Mouse (Mus musculus): ENCODE results near the gene Idh3b.

Gene Idh3b

DNA sequence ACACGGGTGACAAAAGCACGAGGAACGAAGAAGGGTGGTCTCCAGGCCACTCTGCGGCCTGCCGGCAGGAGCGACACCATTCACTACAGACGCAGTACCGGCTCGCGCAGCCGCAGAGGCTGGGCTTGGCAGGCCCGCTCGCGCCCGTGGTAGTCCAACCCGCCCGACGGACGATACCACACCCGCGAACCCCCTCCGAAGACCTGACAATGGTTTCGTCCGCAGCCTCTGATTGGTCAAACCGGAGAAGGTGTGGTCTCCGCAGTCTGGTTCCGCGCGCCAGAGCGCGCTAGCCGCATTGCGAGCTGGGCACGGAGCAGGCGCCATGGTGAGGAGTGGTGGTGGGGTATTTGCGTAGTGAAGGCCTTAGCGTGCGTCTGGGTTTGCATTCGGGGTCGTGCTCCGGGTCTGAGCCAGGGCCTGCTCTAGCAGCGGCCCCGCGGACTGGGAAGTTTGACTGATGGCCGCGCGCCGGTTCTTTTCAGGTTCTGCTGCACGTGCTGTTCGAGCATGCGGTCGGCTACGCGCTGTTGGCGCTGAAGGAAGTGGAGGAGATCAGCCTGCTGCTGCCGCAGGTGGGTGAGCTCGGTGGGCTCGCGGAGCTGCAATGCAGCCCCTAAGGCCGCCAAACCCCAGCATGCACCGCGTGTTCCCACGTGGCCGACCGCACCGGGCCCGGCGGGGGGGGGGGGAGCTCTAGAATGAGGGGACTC is 10.0 kb downstream of the Idh3b start, which contains the start of gene Nop56:
TSS of gene Nop56 (plus strand) at position 282 of the 713 bp plus-strand sequence.
- in situ Hi-C loops (cut with MboI; ENCODE audit: low pct_unique_long_range_greater_than_20kb in 1 of 2, low sequenced_read_pairs in 2 of 2, unreplicated experiment in 1 of 2) = no loop called here

DNA sequence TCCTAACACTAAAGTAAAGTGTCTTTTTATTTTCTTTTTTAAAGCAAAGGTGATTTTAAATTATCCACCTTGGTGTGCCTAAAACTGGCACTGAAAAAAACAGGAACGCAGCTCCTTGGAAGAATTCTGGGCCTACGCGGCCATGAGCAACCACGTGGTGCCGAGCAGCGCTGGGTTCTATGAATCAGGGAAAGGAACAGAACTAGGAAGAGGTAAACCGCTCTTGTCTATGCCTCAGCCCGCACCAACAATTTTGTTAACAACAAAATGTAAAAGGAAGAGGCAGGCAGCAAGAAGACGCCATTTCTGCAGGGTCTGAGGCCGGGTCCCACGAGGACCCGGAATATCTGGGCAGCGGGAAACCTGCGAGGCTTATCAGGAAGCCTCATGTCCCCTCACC is 10.6 kb downstream of the Idh3b start:
- in situ Hi-C loops (cut with MboI; ENCODE audit: low pct_unique_long_range_greater_than_20kb in 1 of 2, low sequenced_read_pairs in 2 of 2, unreplicated experiment in 1 of 2) = no loop called here

DNA sequence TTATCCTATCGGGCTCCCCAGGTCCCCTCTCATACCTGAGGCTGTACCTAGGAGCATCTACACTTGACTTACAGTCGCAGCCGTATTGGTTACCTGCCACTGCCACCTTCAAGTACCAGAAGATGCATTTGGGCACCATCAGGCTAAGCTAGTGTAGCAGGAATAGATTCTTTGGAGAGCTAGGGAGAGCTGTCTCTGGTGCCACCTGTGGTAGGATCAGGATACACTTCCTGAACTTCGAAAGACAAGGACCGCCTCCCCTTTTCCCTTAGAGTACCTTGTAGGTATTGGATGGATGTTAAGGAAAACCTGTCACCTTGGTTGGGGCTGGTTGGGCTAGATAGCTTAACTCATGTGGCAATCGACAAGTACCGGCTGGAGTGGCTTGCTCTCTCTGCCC is 16.3 kb downstream of the Idh3b start:
- in situ Hi-C loops (cut with MboI; ENCODE audit: low pct_unique_long_range_greater_than_20kb in 1 of 2, low sequenced_read_pairs in 2 of 2, unreplicated experiment in 1 of 2) = no loop called here

DNA sequence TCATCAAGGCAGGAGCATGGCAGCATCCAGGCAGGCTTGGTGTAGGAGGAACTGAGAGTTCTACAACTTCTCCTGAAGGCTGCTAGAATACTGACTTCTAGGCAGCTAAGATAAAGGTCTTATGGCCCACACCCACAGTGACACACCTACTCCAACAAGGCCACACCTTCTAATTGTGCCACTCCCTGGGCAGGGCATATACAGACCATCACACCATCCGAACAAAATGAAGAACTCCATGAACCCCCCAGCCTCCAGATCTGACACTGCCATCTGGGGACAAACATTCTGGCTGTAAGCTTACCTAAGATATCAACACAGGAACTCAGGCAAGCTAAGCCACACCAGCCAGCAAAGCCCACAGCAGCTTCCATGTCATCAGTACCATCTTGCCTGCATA is 18.8 kb downstream of the Idh3b start:
- in situ Hi-C loops (cut with MboI; ENCODE audit: low pct_unique_long_range_greater_than_20kb in 1 of 2, low sequenced_read_pairs in 2 of 2, unreplicated experiment in 1 of 2) = no loop called here

DNA sequence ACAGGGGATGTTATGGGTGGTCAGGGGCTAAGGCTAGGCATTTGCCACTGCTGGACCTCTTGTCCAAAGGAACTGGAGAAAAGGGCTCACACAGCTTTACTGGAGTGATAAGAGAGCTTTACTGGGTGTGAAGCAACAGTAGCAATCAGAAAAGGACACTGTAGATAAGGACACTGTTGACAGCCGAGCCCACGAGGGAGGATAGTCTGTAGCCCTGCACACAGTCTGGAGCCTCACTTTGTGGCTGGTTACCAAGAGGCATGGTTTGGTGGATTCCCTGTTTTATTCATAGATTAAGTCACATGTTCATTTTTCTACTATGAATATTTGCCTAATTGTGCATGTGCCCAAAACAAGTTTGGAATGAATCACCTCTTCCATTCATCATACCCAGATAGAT is 21.9 kb downstream of the Idh3b start:
- in situ Hi-C loops (cut with MboI; ENCODE audit: low pct_unique_long_range_greater_than_20kb in 1 of 2, low sequenced_read_pairs in 2 of 2, unreplicated experiment in 1 of 2) = no loop called here

DNA sequence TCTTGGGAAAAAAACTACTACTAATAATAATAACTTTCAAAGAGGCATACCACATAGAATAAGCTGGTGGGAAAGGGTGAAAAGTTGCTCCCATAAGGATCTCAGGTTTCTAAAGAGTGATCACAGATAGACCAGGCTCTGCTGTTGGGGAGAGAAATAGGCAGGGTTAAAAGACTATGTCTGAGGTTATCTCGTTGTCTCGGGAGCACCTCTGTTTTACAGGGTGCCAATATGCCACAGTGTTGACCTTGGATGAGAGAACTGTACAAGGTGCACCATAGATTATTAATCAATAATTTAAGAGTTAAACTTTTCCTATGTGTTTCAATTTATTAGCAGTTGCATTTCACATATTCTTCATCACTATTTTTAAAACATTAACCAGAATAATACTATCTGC is 22.4 kb downstream of the Idh3b start:
- in situ Hi-C loops (cut with MboI; ENCODE audit: low pct_unique_long_range_greater_than_20kb in 1 of 2, low sequenced_read_pairs in 2 of 2, unreplicated experiment in 1 of 2) = no loop called here

DNA sequence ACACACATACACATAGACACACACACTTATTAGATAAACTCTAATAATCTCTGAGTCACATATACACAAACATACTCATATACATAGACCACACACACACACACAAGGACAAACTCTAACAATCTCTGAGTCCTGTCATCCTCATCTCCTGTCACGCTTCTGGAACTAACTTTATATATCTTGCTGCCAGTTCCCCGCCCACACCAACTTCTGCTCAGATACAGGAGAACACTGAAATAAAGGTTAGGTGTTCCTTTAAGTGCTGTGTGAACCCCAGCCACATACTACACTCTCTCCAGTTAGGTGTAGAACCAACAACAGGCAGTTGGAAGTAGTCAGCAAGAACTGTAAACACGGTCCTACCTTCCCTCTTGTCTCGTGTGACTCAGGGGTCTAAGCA is 23.5 kb downstream of the Idh3b start:
- in situ Hi-C loops (cut with MboI; ENCODE audit: low pct_unique_long_range_greater_than_20kb in 1 of 2, low sequenced_read_pairs in 2 of 2, unreplicated experiment in 1 of 2) = no loop called here

DNA sequence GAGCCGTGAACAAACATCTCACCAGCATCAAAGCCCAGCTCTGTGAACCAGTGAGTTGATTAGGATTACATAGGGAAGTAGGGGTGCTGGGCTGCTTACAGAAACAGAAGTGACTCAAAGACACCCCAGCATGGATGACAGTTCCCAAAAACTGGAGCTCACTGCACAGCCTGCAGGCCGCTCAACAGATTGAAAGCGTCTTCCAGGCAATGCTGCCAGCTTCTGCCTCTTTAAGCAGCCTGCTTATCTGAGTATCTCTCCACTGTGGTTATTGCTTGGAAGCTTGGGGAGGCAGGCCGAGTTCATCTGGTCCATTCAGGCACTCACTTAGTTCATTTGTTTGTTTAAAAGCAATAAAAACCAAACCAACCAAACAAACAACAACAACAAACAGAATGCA is 27.6 kb downstream of the Idh3b start:
- in situ Hi-C loops (cut with MboI; ENCODE audit: low pct_unique_long_range_greater_than_20kb in 1 of 2, low sequenced_read_pairs in 2 of 2, unreplicated experiment in 1 of 2) = no loop called here

DNA sequence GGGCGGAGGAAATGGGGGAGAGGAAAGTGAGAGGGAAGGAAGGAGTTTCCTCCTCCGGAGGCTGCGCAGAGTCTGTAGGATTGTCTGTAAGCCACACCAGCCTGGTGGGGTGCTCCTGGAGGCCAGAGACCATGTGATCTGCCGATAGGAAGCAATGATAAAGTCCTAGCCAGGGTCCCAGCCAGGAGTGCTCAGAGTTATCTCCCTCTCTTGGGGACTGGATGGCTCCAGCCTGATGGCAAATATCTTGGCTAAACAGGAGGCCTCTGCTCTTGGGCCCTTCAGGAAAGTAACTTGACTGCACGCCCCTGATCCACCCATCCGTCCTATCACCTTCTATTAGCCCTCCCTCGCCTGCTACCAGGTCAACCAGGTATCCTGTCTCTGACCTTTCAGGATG is 36.1 kb downstream of the Idh3b start:
- in situ Hi-C loops (cut with MboI; ENCODE audit: low pct_unique_long_range_greater_than_20kb in 1 of 2, low sequenced_read_pairs in 2 of 2, unreplicated experiment in 1 of 2) = loop anchor here in 1 of 2 experiments (5.0 to 25.0 kb wide), 2 partner anchors 176 to 336 kb away; no protein-coding TSS in a partner anchor

DNA sequence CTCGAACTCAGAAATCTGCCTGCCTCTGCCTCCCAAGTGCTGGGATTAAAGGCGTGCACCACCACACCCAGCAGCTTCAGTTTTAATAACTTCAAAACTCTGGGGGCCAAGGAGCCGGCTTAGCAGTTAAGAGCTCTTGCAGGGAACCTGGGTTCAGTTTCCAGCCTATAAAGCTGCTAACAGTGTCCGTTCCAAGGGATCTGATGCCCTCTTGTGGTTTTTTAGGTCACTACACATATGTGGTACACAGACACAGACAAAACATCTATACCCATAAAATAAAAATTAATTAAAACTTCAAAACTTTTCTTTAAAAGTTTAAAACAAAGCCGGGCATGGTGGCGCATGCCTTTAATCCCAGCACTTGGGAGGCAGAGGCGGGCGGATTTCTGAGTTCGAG is 37.4 kb downstream of the Idh3b start:
- in situ Hi-C loops (cut with MboI; ENCODE audit: low pct_unique_long_range_greater_than_20kb in 1 of 2, low sequenced_read_pairs in 2 of 2, unreplicated experiment in 1 of 2) = loop anchor here in 1 of 2 experiments (5.0 to 25.0 kb wide), 2 partner anchors 175 to 335 kb away; no protein-coding TSS in a partner anchor
